Mouse (Mus musculus): ENCODE data around the gene Cass4.

DNA sequence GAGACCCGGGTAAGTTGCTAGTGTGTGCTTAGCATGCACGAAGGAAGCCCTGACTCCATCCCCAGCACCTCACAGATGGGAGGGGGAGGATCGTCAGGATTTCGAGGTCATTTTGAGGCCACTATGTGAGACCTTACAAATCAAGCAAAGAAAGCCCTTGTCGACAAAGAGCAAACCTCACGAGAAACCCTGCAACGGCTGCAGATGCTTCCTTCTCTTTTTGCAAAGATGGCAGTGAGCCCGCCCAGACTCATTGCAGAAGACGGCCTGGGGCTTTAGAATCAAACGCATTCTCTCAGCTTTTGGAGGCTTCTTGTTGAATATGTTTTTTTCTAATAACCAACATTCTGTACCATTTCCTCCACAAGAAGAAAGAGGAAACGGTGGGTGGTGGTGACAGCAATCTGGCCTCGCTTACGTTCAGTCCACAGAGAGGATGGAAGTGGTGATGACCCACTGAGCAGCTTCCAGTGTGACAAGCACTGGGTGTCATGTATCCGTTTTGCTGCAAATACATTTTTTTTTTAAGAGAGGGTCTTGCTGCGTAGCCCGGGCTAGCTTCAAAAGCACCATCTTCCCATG lies 43.9 kb downstream of the Cass4 start:
- TF ChIP-seq CTCF (IDR thresholded peaks at IDR 0.05; ENCODE audit: extremely low read depth, insufficient read depth, low read length) (no peak), POLR2A (IDR thresholded peaks at IDR 0.05; ENCODE audit: extremely low read depth, insufficient read depth, low read length) (no peak)

Data from cortical plate, adult 2 months (tissue).